Mouse (Mus musculus): Measurements from ENCODE around the gene Ddx46. TPM values are rescaled to one million over a fixed set of nuclear protein-coding genes. Genes with fewer than 3 reads are reported as not detected.

Gene Ddx46
- polyA plus RNA-seq, 1 experiment from 2014 or later, result 25.6 TPM

- peaks cover 44% of the 10 kb centered on the region for H3K36me3 ChIP-seq (replicated peaks; ENCODE audit: control insufficient read depth, insufficient read depth)
- no peak overlapping the region for H3K27ac ChIP-seq
- no peak overlapping the region for H3K9ac ChIP-seq
- WGBS, result 80% methylated on average over 4 of the region's 4 CpGs
- ATAC-seq (ENCODE audit: low FRiP score) (no peak), DNase-seq (ENCODE audit: low spot score) (no peak)
- no peak overlapping the region for H3K4me2 ChIP-seq (replicated peaks)
- no peak overlapping the region for H3K4me3 ChIP-seq (replicated peaks; ENCODE audit: low read length)
- no peaks in the 10 kb centered on the region for H3K27me3 ChIP-seq (ENCODE audit: control insufficient read depth, insufficient read depth, low read length)
- no peaks in the 10 kb centered on the region for H3K9me3 ChIP-seq (ENCODE audit: control insufficient read depth, low read length)
- H3K4me1 ChIP-seq (replicated peaks; ENCODE audit: control insufficient read depth, insufficient read depth, low read length), result no peaks in the 10 kb centered on the region
Measured at GRCm38 (mm10) chr13:55704301-55704700, 69.5 kb downstream of the Ddx46 start.

- H3K4me3 ChIP-seq (replicated peaks; ENCODE audit: low read length), result no peak overlapping the region
- no peak for DNase-seq (ENCODE audit: low spot score)
- 97% methylated on average over 3 of the region's 3 CpGs for WGBS
Measured at GRCm38 (mm10) chr13:55712846-55713245, 78.0 kb downstream of the Ddx46 start.

GRCm38 (mm10) chr13:55714501-55715166 lies 79.8 kb downstream of the Ddx46 start, which contains the start of gene Txndc15:
Txndc15 (plus strand) TSS chr13:55714650.
- H3K27me3 ChIP-seq (ENCODE audit: control insufficient read depth, insufficient read depth, low read length), result no peaks in the 10 kb centered on the region
- peaks cover 22% of the 10 kb centered on the region for H3K36me3 ChIP-seq (replicated peaks; ENCODE audit: control insufficient read depth, insufficient read depth)
- DNase-seq (ENCODE audit: low spot score), result peak; percentile 89
- WGBS, result under 1% methylated on average over 63 of the region's 63 CpGs
- H3K4me1 ChIP-seq (replicated peaks; ENCODE audit: control insufficient read depth, insufficient read depth, low read length), result peaks cover 15% of the 10 kb centered on the region; the same call in 1 of the 2 replicates
- no peaks in the 10 kb centered on the region for H3K9me3 ChIP-seq (ENCODE audit: control insufficient read depth, low read length)
- peak within 1 kb of the TSS; percentile 93 for H3K9ac ChIP-seq
- H3K27ac ChIP-seq, result peak within 1 kb of the TSS; percentile 96
- H3K4me3 ChIP-seq (replicated peaks; ENCODE audit: low read length), result peak within 1 kb of the TSS; percentile 76
- peak; percentile 95 for ATAC-seq (ENCODE audit: low FRiP score)
- peak within 1 kb of the TSS; percentile 51 for H3K4me2 ChIP-seq (replicated peaks)

More at GRCm38 (mm10) chr13:55712846-55713245, 78.0 kb downstream of the Ddx46 start:
- no peaks in the 10 kb centered on the region for H3K27me3 ChIP-seq (ENCODE audit: control insufficient read depth, insufficient read depth, low read length)
- peaks cover 4% of the 10 kb centered on the region for H3K36me3 ChIP-seq (replicated peaks; ENCODE audit: control insufficient read depth, insufficient read depth)
- no peak overlapping the region for H3K9ac ChIP-seq
- no peak overlapping the region for H3K27ac ChIP-seq
- no peak for ATAC-seq (ENCODE audit: low FRiP score)
- peaks cover 15% of the 10 kb centered on the region; the same call in 1 of the 2 replicates for H3K4me1 ChIP-seq (replicated peaks; ENCODE audit: control insufficient read depth, insufficient read depth, low read length)
- no peaks in the 10 kb centered on the region for H3K9me3 ChIP-seq (ENCODE audit: control insufficient read depth, low read length)
- H3K4me2 ChIP-seq (replicated peaks), result no peak overlapping the region

- no peaks in the 10 kb centered on the region for H3K9me3 ChIP-seq (ENCODE audit: control insufficient read depth, low read length)
- H3K36me3 ChIP-seq (replicated peaks; ENCODE audit: control insufficient read depth, insufficient read depth), result peaks cover 25% of the 10 kb centered on the region
- peak overlapping the region; percentile 76 for H3K4me3 ChIP-seq (replicated peaks; ENCODE audit: low read length)
- peak overlapping the region; percentile 51 for H3K4me2 ChIP-seq (replicated peaks)
- peak overlapping the region; percentile 93 for H3K9ac ChIP-seq
- ATAC-seq (ENCODE audit: low FRiP score) (peak; percentile 26; the same call in 1 of the 2 replicates), DNase-seq (ENCODE audit: low spot score) (no peak)
- H3K27ac ChIP-seq, result peak overlapping the region; percentile 96
- peaks cover 15% of the 10 kb centered on the region; the same call in 1 of the 2 replicates for H3K4me1 ChIP-seq (replicated peaks; ENCODE audit: control insufficient read depth, insufficient read depth, low read length)
- H3K27me3 ChIP-seq (ENCODE audit: control insufficient read depth, insufficient read depth, low read length), result no peaks in the 10 kb centered on the region
- WGBS, result 10% methylated on average over 5 of the region's 5 CpGs
Measured at GRCm38 (mm10) chr13:55715167-55715512, 80.3 kb downstream of the Ddx46 start.

- H3K36me3 ChIP-seq (replicated peaks; ENCODE audit: control insufficient read depth, insufficient read depth), result peaks cover 30% of the 10 kb centered on the region
- H3K4me2 ChIP-seq (replicated peaks), result peak overlapping the region; percentile 51
- H3K4me3 ChIP-seq (replicated peaks; ENCODE audit: low read length), result peak overlapping the region; percentile 76
- peak overlapping the region; percentile 93 for H3K9ac ChIP-seq
- H3K27me3 ChIP-seq (ENCODE audit: control insufficient read depth, insufficient read depth, low read length), result no peaks in the 10 kb centered on the region
- no peak overlapping the region for H3K27ac ChIP-seq
- peaks cover 15% of the 10 kb centered on the region; the same call in 1 of the 2 replicates for H3K4me1 ChIP-seq (replicated peaks; ENCODE audit: control insufficient read depth, insufficient read depth, low read length)
- DNase-seq (ENCODE audit: low spot score), result no peak
- WGBS, result 83% methylated on average over 7 of the region's 7 CpGs
- no peak for ATAC-seq (ENCODE audit: low FRiP score)
- H3K9me3 ChIP-seq (ENCODE audit: control insufficient read depth, low read length), result no peaks in the 10 kb centered on the region
Measured at GRCm38 (mm10) chr13:55715908-55716510, 81.2 kb downstream of the Ddx46 start.

GRCm38 (mm10) chr13:55721516-55721915 lies 86.7 kb downstream of the Ddx46 start:
- 65% methylated on average over 8 of the region's 8 CpGs for WGBS
- H3K27me3 ChIP-seq (ENCODE audit: control insufficient read depth, insufficient read depth, low read length), result no peaks in the 10 kb centered on the region
- DNase-seq (ENCODE audit: low spot score) (no peak), ATAC-seq (ENCODE audit: low FRiP score) (no peak)
- H3K27ac ChIP-seq, result no peak overlapping the region
- no peak overlapping the region for H3K4me2 ChIP-seq (replicated peaks)
- no peak overlapping the region for H3K4me3 ChIP-seq (replicated peaks; ENCODE audit: low read length)
- 0 out of 2 replicates have a peak, but pooled peaks cover under 1% of the 10 kb centered on the region for H3K4me1 ChIP-seq (replicated peaks; ENCODE audit: control insufficient read depth, insufficient read depth, low read length)
- H3K9me3 ChIP-seq (ENCODE audit: control insufficient read depth, low read length), result no peaks in the 10 kb centered on the region
- no peak overlapping the region for H3K9ac ChIP-seq
- peaks cover 74% of the 10 kb centered on the region for H3K36me3 ChIP-seq (replicated peaks; ENCODE audit: control insufficient read depth, insufficient read depth)

- no peaks in the 10 kb centered on the region for H3K27me3 ChIP-seq (ENCODE audit: control insufficient read depth, insufficient read depth, low read length)
- WGBS, result 95% methylated on average over 2 of the region's 2 CpGs
- DNase-seq (ENCODE audit: low spot score) (no peak), ATAC-seq (ENCODE audit: low FRiP score) (no peak)
- no peak overlapping the region for H3K4me2 ChIP-seq (replicated peaks)
- H3K36me3 ChIP-seq (replicated peaks; ENCODE audit: control insufficient read depth, insufficient read depth), result peaks cover 74% of the 10 kb centered on the region
- H3K4me3 ChIP-seq (replicated peaks; ENCODE audit: low read length), result no peak overlapping the region
- no peaks in the 10 kb centered on the region for H3K9me3 ChIP-seq (ENCODE audit: control insufficient read depth, low read length)
- no peak overlapping the region for H3K27ac ChIP-seq
- no peak overlapping the region for H3K9ac ChIP-seq
- no peaks in the 10 kb centered on the region for H3K4me1 ChIP-seq (replicated peaks; ENCODE audit: control insufficient read depth, insufficient read depth, low read length)
Measured at GRCm38 (mm10) chr13:55721995-55722394, 87.2 kb downstream of the Ddx46 start.

GRCm38 (mm10) chr13:55726598-55727119 lies 91.8 kb downstream of the Ddx46 start:
- 7% methylated on average over 4 of the region's 4 CpGs for WGBS
- DNase-seq (ENCODE audit: low spot score), result no peak
- H3K9me3 ChIP-seq (ENCODE audit: control insufficient read depth, low read length), result no peaks in the 10 kb centered on the region

GRCm38 (mm10) chr13:55727120-55727838 lies 92.5 kb downstream of the Ddx46 start, which contains the start of gene Pcbd2:
Pcbd2 (plus strand) TSS chr13:55727368.
- Histone ChIP-seq H3K27me3 (ENCODE audit: control insufficient read depth, insufficient read depth, low read length) (no peaks in the 10 kb centered on the region), H3K36me3 (replicated peaks; ENCODE audit: control insufficient read depth, insufficient read depth) (peaks cover 35% of the 10 kb centered on the region), H3K9ac (peak within 1 kb of the TSS; percentile 77), H3K4me1 (replicated peaks; ENCODE audit: control insufficient read depth, insufficient read depth, low read length) (no peaks in the 10 kb centered on the region), H3K27ac (peak within 1 kb of the TSS; percentile 94), H3K4me2 (replicated peaks) (peak within 1 kb of the TSS; percentile 59), H3K4me3 (replicated peaks; ENCODE audit: low read length) (peak within 1 kb of the TSS; percentile 47), H3K9me3 (ENCODE audit: control insufficient read depth, low read length) (no peaks in the 10 kb centered on the region)
- under 1% methylated on average over 70 of the region's 73 CpGs for WGBS
- ATAC-seq (ENCODE audit: low FRiP score), result peak; percentile 88
- peak; percentile 76 for DNase-seq (ENCODE audit: low spot score)

More at GRCm38 (mm10) chr13:55726598-55727119, 91.8 kb downstream of the Ddx46 start:
- Histone ChIP-seq H3K27ac (peak overlapping the region; percentile 94), H3K4me1 (replicated peaks; ENCODE audit: control insufficient read depth, insufficient read depth, low read length) (no peaks in the 10 kb centered on the region), H3K9ac (peak overlapping the region; percentile 77), H3K36me3 (replicated peaks; ENCODE audit: control insufficient read depth, insufficient read depth) (peaks cover 40% of the 10 kb centered on the region), H3K27me3 (ENCODE audit: control insufficient read depth, insufficient read depth, low read length) (no peaks in the 10 kb centered on the region), H3K4me2 (replicated peaks) (peak overlapping the region; percentile 59), H3K4me3 (replicated peaks; ENCODE audit: low read length) (peak overlapping the region; percentile 47)
- ATAC-seq (ENCODE audit: low FRiP score), result no peak

Measured in hindbrain, embryonic 14.5 days (tissue).